Mouse (Mus musculus) erythroblast, embryonic 14.5 days (primary cell): Measurements from ENCODE around the gene Slc44a3.

ENCODE experiments used
- GATA1 ChIP-seq: IDR thresholded peaks from 2 replicates; pipeline ENCODE4 v1.6.1; 2012; ENCODE audit warnings: low read length, inconsistent platforms, mixed read lengths
- TAL1 ChIP-seq: IDR thresholded peaks from 3 replicates; pipeline ENCODE4 v1.6.1; 2012; ENCODE audit warnings: low read length, inconsistent platforms, mixed read lengths

DNA sequence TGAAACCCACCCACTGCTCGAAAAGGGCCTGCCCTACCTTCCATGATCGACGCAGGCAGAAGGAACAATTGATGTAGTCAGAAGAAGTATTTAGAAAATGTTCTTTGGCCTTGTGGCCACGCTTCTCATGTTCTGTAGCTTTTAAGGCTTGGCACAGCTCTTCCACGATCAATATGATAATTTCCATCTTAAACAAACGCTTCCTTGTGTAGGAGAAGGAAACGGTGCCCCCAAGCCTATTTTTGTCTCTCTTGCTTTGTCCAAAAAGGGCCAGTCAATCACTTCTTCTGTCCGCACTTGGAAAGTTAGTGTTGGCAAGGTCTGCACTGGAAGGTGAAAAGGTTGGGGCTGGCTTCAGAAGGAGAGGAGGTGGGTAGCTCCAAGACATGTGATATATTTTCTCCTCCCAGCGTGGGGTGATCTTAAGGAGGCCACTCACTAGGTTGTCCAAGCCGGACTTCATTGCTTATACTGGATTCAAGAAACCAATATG is 10.5 kb downstream of the Slc44a3 start:
- TF ChIP-seq GATA1, result no peak
- no peak for TF ChIP-seq TAL1
